Mouse (Mus musculus): Measurements from ENCODE around the gene Cyp2f2. TPM values are rescaled to one million over a fixed set of nuclear protein-coding genes. Genes with fewer than 3 reads are reported as not detected.

Cyp2f2 gene
- not detected in 2 replicates for polyA plus RNA-seq (2012)

- TF ChIP-seq GATA1 (IDR thresholded peaks at IDR 0.05; ENCODE audit: low read length) (no peak), TAL1 (IDR thresholded peaks at IDR 0.05; ENCODE audit: low read length) (no peak)
- H3K4me3 ChIP-seq (replicated peaks), result no peak within 1 kb of the TSS
- H3K27me3 ChIP-seq (ENCODE audit: control insufficient read depth), result no peaks in the 10 kb centered on the region
- H3K36me3 ChIP-seq (ENCODE audit: control insufficient read depth), result no peaks in the 10 kb centered on the region
- H3K9me3 ChIP-seq (ENCODE audit: control insufficient read depth, low read length), result no peaks in the 10 kb centered on the region
- no peaks in the 10 kb centered on the region for H3K4me1 ChIP-seq (ENCODE audit: control insufficient read depth)
These were observed at the start of gene Cyp2f2 for GRCm38 (mm10) chr7:27119676-27120075. TSS of gene Cyp2f2 (plus strand) at chr7:27119909.

DNA sequence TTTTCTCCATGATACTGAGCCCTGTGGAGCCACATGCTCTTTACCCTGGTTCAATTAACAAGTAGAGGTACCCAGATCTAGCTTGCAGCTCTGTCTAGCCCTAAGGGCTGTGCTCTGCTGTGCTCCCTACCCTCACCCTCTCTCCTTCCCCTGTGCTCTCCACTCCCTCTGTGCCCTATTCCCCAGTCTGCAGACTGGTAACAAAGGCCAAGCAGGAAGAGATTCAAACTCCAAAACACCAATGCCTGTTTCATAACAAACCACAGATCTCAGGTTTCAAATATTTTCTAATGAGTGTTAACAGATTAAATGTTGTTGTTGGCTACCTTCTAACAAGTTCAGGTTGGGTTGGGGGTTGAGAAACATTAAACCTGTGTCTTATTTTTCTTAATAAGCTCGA is 41.1 kb upstream of the Cyp2f2 start:
- TF ChIP-seq TAL1 (IDR thresholded peaks at IDR 0.05; ENCODE audit: low read length), result no peak
- H3K36me3 ChIP-seq (ENCODE audit: control insufficient read depth), result no peaks in the 10 kb centered on the region
- no peak overlapping the region for H3K4me3 ChIP-seq (replicated peaks)
- H3K9me3 ChIP-seq (ENCODE audit: control insufficient read depth, low read length), result no peaks in the 10 kb centered on the region; the same call in 1 of the 2 replicates
- no peaks in the 10 kb centered on the region for H3K4me1 ChIP-seq (ENCODE audit: control insufficient read depth)
- H3K27me3 ChIP-seq (ENCODE audit: control insufficient read depth), result no peaks in the 10 kb centered on the region

DNA sequence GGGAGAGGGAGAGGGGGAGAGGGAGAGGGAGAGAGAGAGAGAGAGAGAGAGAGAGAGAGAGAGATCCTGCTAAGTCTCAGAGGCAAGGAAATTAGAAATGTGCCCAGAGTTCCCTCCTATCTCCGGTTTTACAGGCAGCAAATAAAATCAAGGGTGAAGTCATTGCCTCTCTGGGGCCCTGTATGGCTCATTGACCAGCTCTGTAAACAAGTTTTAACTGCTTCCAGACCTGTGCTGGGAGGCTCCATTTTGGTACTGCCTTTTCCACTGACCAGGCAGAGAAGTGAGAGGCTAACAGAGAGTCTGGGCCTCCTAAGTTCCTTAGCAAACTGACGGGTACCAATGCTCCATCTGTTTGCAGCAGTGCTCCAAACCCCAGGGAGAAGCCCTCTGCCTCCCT is 38.1 kb upstream of the Cyp2f2 start:
- no peaks in the 10 kb centered on the region for H3K4me1 ChIP-seq (ENCODE audit: control insufficient read depth)
- H3K27me3 ChIP-seq (ENCODE audit: control insufficient read depth), result no peaks in the 10 kb centered on the region
- TF ChIP-seq TAL1 (IDR thresholded peaks at IDR 0.05; ENCODE audit: low read length), result no peak
- TF ChIP-seq GATA1 (IDR thresholded peaks at IDR 0.05; ENCODE audit: low read length), result no peak
- no peaks in the 10 kb centered on the region for H3K36me3 ChIP-seq (ENCODE audit: control insufficient read depth)
- no peaks in the 10 kb centered on the region; the same call in 1 of the 2 replicates for H3K9me3 ChIP-seq (ENCODE audit: control insufficient read depth, low read length)
- no peak overlapping the region for H3K4me3 ChIP-seq (replicated peaks)

DNA sequence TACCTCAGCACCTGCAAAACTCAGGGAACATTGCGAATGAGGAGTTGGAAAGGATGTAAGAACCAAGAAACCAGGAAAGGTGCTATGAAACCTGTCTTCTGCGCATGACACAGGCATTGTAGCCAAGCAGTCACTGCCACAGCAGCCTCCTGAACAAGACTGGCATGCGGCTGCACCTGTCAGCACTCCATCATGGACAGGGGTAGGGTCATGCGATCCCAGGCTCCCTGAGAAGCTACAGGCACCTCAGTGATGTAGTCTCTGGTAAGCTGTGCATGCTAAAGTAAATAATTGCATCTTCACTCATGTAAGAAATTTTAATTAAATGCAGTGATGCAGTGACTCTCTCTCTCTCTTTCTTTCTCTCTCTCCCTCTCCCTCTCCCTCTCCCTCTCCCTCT is 28.7 kb upstream of the Cyp2f2 start:
- no peaks in the 10 kb centered on the region for H3K27me3 ChIP-seq (ENCODE audit: control insufficient read depth)
- no peaks in the 10 kb centered on the region for H3K9me3 ChIP-seq (ENCODE audit: control insufficient read depth, low read length)
- H3K4me1 ChIP-seq (ENCODE audit: control insufficient read depth), result no peaks in the 10 kb centered on the region
- no peak for TF ChIP-seq GATA1 (IDR thresholded peaks at IDR 0.05; ENCODE audit: low read length)
- TF ChIP-seq TAL1 (IDR thresholded peaks at IDR 0.05; ENCODE audit: low read length), result no peak
- H3K4me3 ChIP-seq (replicated peaks), result no peak overlapping the region
- H3K36me3 ChIP-seq (ENCODE audit: control insufficient read depth), result no peaks in the 10 kb centered on the region

DNA sequence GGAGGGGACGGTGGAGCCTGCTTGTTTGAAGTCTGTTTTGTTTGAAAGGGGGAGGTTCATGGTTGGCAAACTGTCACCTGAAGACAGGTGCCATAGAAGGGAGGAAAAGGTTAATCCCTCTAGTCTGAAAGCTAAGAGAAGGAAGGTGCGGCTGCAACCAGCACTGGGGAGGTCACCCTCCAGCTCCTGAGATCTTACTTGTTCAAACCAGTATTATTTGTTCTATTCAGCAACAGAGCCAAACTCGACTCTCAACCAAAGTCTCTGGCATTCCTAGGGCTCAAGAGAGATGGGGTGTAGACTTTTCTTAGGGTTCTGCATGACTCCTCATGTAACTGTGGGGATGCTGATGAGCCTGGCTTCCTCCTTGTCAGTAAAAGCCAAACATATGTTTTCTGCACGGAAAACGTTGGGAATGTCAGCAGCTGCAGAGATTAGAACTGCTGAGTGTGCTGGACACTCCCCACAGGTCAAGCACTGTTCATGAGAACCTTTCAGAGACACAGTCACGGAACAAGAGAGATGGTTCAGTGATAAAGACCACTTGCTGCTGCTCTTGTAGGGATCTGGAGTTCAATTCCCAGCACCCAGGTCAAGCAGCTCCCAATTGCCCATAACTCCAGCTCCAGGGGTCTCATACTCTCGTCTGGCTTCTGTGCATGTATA is 27.5 kb upstream of the Cyp2f2 start:
- TF ChIP-seq TAL1 (IDR thresholded peaks at IDR 0.05; ENCODE audit: low read length) (no peak), GATA1 (IDR thresholded peaks at IDR 0.05; ENCODE audit: low read length) (no peak)
- Histone ChIP-seq H3K4me3 (replicated peaks) (no peak overlapping the region), H3K36me3 (ENCODE audit: control insufficient read depth) (no peaks in the 10 kb centered on the region), H3K27me3 (ENCODE audit: control insufficient read depth) (no peaks in the 10 kb centered on the region), H3K4me1 (ENCODE audit: control insufficient read depth) (no peaks in the 10 kb centered on the region), H3K9me3 (ENCODE audit: control insufficient read depth, low read length) (no peaks in the 10 kb centered on the region)

DNA sequence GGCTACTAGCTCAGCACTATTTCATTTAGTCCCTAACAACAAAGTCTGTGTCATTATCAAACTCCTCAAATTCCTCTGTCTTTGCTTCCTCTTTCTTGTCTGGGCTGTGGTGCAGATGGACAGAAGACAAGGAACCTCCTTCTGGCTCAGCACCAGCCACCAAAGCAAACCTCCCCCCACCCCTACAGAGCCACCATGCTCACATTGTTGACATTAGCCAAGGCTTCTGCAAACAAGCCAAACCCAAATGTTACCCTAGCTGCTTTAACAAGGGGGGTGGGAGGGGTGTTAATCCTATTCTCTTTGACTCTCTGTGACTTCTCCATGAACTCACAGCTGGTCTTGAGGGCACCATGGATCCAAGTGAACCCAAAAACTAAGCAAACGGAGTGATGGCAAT is 26.8 kb upstream of the Cyp2f2 start:
- Histone ChIP-seq H3K36me3 (ENCODE audit: control insufficient read depth) (no peaks in the 10 kb centered on the region), H3K4me1 (ENCODE audit: control insufficient read depth) (no peaks in the 10 kb centered on the region), H3K27me3 (ENCODE audit: control insufficient read depth) (no peaks in the 10 kb centered on the region), H3K4me3 (replicated peaks) (no peak overlapping the region), H3K9me3 (ENCODE audit: control insufficient read depth, low read length) (no peaks in the 10 kb centered on the region)
- no peak for TF ChIP-seq TAL1 (IDR thresholded peaks at IDR 0.05; ENCODE audit: low read length)
- TF ChIP-seq GATA1 (IDR thresholded peaks at IDR 0.05; ENCODE audit: low read length), result no peak

DNA sequence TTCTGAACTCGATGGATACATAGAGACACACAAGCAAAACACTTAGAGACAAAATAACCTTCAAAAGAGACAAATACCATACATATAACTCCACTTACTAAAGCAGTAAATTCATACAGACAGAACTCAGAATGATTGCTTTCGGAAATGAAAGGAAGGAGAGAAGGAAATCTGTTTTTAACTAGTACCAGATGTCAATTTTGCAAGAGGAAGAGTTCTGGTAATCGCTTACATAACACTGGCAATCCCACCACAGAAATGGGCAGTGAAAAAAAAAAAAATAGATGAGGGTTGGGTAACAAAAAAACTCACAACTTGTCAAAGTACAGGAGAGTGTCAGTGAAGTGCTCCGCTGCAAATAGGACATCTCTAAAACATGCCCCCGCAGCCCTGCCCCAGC is 14.8 kb upstream of the Cyp2f2 start:
- peaks cover 4% of the 10 kb centered on the region for H3K9me3 ChIP-seq (ENCODE audit: control insufficient read depth, low read length)
- TF ChIP-seq TAL1 (IDR thresholded peaks at IDR 0.05; ENCODE audit: low read length) (no peak), GATA1 (IDR thresholded peaks at IDR 0.05; ENCODE audit: low read length) (no peak)
- H3K4me3 ChIP-seq (replicated peaks), result no peak overlapping the region
- no peaks in the 10 kb centered on the region for H3K27me3 ChIP-seq (ENCODE audit: control insufficient read depth)
- H3K4me1 ChIP-seq (ENCODE audit: control insufficient read depth), result no peaks in the 10 kb centered on the region
- no peaks in the 10 kb centered on the region for H3K36me3 ChIP-seq (ENCODE audit: control insufficient read depth)

DNA sequence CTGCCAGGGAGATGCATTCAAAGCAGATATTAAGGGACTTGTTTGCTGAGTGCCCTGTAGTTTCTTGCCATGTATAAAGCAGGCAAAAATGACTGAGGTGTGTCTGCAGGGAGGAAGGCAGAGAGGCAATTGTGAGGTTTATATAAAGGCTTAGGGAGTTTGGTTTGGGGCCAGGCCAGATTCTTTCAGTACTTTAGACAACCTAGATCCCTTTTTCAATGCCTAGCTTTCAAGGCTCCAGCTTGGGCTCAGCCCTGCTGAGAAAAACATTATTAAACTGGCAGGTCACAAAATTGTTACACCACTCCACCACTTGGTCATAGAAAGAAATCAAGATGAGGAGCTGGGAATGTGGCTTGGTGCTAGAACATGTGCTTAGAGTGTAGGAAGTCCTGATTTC is 9.4 kb upstream of the Cyp2f2 start:
- Histone ChIP-seq H3K4me1 (ENCODE audit: control insufficient read depth) (no peaks in the 10 kb centered on the region), H3K27me3 (ENCODE audit: control insufficient read depth) (no peaks in the 10 kb centered on the region), H3K9me3 (ENCODE audit: control insufficient read depth, low read length) (peaks cover 4% of the 10 kb centered on the region), H3K36me3 (ENCODE audit: control insufficient read depth) (no peaks in the 10 kb centered on the region), H3K4me3 (replicated peaks) (no peak overlapping the region)
- no peak for TF ChIP-seq TAL1 (IDR thresholded peaks at IDR 0.05; ENCODE audit: low read length)
- TF ChIP-seq GATA1 (IDR thresholded peaks at IDR 0.05; ENCODE audit: low read length), result no peak

DNA sequence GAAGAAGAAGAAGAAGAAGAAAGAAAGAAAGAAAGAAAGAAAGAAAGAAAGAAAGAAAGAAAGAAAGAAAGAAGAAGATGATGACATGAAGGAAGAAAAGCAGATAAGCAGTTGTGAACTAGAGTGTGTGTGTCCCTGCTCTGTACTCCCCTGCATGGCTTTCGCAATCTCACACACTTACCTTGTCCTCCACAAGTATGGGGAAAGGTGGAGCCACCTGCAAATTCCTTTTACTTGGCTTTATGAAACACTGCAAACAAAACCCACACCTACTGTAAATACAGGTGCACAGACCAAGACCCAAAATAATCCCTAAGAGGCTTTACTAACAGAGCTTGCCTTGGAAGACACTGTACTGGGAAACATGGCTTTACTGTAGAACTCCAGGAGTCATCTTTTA is 8.7 kb upstream of the Cyp2f2 start:
- H3K9me3 ChIP-seq (ENCODE audit: control insufficient read depth, low read length), result peaks cover 4% of the 10 kb centered on the region
- H3K27me3 ChIP-seq (ENCODE audit: control insufficient read depth), result no peaks in the 10 kb centered on the region
- H3K36me3 ChIP-seq (ENCODE audit: control insufficient read depth), result no peaks in the 10 kb centered on the region
- no peak overlapping the region for H3K4me3 ChIP-seq (replicated peaks)
- TF ChIP-seq GATA1 (IDR thresholded peaks at IDR 0.05; ENCODE audit: low read length) (no peak), TAL1 (IDR thresholded peaks at IDR 0.05; ENCODE audit: low read length) (no peak)
- H3K4me1 ChIP-seq (ENCODE audit: control insufficient read depth), result no peaks in the 10 kb centered on the region

DNA sequence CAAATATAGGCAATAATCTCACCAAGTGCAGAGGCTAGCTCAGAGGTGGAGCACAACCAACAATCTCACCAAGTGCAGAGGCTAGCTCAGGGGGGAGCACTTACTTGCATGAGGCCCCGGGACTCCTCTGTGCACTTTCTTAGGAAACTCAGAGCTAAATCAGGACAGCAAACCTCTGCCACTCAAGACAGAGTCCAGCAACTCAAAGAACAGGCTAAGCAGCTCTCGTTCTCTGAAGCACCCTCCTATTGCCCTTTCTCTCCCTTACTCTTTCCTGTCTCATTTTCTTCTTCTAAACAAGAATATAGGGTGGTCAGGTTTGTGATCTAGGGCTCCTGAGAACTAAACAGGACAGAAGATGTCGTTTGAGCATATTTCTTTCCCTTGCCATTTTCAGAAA is 7.7 kb upstream of the Cyp2f2 start:
- Histone ChIP-seq H3K9me3 (ENCODE audit: control insufficient read depth, low read length) (peaks cover 4% of the 10 kb centered on the region), H3K4me1 (ENCODE audit: control insufficient read depth) (no peaks in the 10 kb centered on the region), H3K4me3 (replicated peaks) (no peak overlapping the region), H3K36me3 (ENCODE audit: control insufficient read depth) (no peaks in the 10 kb centered on the region), H3K27me3 (ENCODE audit: control insufficient read depth) (no peaks in the 10 kb centered on the region)
- TF ChIP-seq TAL1 (IDR thresholded peaks at IDR 0.05; ENCODE audit: low read length) (no peak), GATA1 (IDR thresholded peaks at IDR 0.05; ENCODE audit: low read length) (no peak)

Data from erythroblast, embryonic 14.5 days (primary cell).